Mouse (Mus musculus) thymus, postnatal 10 days (tissue): ENCODE data around the gene Sparc.

ENCODE experiments used
- DNase-seq, 2 experiments: peaks; one replicate each; pipeline ENCODE4 v3.0.0; 2021; ENCODE audit warnings: low spot score in 2 of 2

Sparc gene

DNA sequence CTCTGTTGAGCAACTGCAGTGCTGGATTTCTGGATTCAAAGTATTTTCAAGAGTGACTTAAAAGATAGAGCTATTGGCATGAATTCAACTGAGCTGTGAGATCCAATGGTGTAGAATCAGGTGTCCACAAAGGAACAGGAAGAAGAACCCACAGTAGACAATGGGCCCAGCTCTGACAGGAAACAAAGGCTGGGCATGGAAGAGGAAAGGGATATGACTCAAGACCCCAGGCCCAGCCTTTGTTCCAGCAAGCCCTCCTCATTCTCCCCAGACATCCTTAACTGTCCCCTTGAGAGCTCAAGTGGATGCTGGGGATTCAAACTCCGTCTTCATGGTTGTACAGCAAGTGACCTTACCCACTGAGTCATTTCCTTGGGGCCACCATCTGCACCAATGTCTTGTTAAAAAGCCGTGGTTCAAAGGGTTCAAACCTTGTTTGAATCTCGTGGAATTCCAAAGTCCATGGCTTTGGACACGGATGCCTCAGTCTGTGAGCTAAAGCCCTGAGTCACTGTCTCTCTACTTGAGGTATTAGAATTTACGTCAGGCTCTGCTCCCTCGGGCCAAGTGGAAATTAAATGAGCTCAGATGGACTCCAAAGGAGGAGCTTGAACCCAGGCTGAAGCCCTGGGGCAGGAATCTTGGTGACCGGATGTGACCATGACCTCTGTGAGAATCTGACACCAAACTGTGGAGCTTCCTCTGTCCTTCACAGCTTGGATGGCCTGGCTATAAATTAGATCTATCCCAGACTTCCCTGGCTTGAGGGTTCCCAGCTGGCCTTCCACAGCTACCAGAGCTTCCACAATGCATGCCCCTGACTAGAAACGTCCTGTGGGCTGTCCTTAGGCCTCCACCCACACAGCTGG is 17.1 kb downstream of the Sparc start:
- no peak for DNase-seq

DNA sequence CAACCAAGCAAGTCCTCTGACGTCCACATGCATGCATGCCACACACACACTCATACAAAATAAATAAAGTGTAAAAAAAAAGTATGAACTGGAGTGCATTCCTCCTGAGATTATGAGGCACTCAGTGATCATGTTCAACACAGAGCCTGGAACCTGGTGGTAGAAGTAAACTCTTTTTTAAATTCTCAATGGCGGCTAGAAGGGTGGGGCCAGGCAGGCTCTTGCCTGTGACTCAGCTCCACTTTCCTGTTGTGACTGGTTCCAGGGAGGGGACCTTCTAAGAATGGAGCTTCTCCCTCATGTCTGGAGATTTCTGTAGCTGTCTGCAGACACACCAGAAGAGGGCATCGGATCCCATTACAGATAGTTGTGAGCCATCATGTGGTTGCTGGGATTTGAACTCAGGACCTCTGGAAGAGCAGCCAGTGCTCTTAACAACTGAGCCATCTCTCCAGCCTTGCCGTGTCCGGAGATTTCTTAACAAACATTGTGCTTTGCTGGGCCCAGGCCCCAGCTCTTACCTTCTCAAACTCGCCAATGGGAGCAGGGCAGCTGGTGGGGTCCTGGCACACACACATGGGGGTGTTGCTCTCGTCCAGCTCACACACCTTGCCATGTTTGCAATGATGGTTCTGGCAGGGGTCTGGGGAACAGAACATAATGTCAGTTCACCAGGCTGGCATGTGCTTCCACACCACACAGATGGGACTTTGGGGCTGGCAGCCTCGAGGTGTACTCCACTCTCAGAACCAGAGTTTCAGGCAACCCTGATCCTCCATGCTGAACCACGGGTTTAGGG is 18.1 kb downstream of the Sparc start:
- no peak for DNase-seq

DNA sequence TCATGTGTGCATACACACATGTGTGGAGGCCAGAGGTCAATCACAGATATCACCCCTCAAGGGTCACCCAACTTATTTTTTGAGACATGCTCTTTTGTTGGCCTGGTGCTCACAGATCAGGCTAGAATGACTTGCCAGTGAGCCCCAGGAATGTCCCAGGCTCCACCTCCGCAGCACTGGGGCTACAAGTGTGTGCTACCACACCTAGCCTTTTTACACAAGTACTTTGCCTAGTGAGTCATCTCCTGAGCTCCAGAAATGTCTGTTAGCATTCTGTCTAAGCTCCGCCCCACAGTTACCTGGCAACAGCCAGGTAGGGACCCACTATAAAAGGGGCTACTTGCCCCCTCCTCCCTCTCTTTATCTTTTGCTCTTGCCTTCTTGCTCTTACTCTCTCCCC is 22.1 kb downstream of the Sparc start:
- no peak for DNase-seq

DNA sequence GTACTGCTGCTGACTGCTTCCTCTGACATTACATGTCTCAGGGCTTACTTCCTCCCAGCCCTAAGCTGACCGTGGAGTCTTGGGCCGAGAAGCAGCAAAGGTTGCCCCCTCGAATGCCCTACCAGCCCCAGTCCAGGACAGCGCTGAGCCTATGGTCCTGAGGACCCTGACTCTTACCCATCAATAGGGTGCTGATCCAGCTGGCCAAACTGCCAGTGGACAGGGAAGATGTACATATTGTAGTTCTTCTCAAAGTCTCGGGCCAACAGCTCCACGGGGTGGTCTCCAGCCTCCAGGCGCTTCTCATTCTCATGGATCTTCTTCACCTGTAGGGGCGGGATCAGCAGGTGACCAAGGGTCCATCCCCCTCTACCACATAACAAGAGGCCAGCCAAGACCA is 24.6 kb downstream of the Sparc start:
- DNase-seq: no peak

DNA sequence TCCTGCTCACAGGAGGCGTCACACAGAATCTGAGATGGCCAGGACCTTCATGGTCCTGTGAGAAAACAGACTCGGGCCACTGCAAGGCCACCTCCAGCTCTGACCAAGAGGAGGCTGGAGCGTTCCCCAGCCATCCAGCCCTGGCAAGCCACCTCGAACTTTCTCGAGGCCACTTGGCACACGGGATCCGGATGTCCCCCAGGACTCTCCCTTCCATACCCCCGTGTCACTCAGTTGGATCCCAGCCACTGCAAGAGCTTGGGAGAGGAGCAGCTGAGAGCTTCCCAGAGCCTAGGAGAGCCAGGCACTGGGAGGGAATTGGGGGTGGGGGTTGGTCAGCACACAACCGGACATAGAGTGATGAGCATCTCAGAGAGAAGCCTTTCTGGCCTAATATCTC is 25.5 kb downstream of the Sparc start:
- no peak for DNase-seq

DNA sequence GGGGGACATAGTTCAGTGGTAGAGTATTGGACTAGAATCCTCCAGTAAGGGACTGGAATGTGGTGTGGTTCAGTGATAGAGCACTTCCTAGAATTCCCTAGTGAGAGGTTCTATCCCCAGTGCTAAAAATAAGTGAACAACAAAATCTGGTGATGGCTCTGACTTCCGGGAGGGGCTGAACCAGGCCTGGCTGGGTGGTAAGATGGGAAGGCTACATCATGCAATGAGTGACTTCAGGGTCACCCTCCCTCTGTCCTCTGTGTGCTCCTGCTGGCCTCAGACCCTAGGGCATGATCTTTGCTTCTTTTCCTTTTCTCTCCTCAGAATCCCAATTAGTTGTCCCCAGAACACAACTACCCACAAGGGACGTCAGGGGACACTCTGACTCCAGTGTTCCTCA is 25.9 kb downstream of the Sparc start:
- no peak for DNase-seq

DNA sequence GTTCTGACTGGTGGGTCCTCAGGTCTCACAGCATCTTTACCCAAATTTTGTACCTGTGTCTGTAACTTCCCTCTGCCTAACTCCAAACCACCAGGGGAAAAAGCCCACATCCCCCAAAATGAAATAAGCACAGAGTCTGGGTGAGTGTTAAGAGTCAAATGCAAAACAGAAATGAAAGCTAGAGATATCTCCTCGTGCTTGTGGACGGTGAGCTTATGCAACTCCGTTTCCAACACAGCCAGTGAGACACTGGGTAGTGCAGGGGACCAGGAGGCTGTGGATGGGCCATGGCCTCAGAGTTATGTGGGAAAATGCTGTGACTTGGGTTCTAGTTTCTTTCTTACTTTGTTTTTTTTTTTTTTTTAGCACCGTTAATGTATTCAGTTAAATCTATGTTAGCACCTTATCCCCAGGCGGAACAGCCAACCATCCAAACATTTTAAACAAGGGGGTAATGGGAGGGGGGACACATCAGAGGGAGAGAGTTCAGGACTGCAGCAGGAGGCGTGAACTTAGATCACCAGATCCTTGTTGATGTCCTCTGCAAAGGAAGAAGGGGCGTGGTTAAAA is 27.8 kb downstream of the Sparc start:
- DNase-seq: no peak

DNA sequence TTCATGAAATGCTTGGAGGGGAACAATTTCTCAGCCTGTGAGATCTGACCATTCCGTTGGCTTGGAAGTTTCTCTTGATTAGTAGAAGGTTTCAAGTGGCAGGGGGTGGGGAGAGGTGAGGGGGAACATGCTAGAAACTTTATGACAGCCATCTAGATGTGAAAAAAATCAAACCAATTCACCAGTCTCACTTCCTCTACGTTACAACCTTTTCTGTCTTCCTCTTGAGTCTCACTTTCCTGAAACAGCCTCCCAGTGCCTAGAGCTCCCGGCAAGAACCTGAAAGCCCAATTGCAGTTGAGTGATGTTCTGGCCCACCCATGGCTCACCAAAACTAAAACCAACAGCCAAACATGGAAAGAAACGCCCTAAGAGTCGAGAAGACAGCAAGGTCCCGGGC is 28.4 kb downstream of the Sparc start:
- DNase-seq: no peak

DNA sequence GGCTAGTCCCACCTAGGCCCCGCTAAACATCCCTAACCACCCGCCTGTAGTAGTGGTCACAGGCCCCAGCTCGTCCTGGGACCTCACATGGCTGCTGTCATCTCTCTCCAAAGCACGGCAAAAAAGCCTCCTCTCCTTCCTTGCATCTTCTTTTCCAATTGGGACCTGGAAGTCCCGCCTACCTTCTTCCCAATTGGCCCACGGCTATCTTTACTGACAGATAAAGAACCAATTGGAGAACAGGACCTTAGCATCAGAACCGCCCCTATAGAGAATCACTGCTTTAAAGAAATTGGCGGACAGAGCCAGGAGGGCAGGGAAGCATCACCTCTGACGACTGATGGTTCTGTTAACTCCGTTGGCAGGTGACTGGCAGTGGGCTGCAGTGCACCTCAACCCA is 30.5 kb downstream of the Sparc start:
- DNase-seq: no peak

DNA sequence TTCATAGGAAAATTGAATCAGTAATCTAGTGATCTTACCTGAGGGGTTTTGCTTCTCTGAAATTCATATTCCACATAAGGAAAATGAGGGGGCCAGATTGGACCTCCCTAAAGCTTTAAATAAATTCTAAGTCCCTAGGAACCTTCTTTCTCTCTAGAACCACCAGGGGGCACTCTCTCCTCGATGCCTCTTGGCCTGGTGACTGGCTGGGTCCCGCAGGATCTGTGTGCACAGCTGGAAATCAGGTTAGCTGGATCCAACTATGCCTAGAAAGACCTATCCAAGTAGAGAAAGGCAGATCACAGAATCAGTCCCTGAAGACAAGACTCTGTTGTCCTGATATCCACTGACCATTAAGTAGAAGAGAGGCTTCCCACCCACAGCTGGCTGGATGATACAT is 33.2 kb downstream of the Sparc start:
- peak in 1 of 2 experiments; percentile 38 for DNase-seq

DNA sequence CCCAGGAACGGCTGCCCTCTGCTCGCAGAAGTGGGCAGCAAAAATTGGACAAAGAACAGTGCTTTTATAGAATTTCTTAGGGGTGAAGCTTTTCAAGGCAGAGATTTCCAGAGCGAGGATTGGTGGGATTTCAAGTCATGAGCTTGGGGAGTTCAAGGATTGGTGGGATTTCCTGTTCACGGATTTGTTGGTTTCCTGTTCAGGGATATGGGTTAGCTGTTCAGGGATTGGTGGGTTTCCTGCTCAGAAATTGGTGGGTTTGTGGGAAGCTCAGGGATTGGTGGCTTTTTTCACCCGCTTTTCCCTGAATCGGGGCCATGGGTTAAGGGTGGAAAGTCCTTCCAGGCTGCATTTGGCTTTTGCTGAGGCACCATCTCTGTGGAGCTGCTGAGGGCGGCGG is 35.4 kb downstream of the Sparc start:
- DNase-seq: no peak

DNA sequence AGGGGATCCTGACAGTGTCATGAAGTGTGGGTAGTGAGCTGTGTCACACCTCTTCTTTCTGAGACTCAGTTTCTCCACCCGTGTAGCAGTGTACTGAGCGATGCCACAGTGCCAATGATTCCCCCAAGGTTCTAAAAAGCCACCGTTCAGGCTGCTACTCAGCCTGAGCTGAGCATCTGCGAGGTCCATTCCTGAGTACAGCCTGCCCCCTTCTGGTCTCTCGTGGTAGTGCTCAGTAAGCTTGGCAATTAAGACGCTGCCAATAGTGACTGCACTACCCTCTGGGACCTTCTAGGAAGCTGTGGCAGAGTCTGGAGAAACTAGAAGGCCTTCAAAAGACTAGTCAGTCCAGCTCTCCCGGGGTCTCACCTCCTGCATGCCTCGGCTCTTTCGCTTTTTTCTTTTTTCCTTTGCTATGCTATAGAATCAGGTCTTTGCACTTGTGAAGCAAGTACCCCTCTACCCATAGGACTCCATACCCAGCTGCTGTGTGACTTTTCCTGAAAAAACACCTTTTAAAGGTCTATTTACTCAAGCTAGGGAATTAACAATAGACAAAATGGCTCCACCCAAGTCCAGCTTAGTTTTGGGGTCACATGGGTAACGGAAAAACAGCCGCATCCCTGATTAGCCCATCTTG is 36.4 kb downstream of the Sparc start:
- DNase-seq: peak; percentile 45 to 75

DNA sequence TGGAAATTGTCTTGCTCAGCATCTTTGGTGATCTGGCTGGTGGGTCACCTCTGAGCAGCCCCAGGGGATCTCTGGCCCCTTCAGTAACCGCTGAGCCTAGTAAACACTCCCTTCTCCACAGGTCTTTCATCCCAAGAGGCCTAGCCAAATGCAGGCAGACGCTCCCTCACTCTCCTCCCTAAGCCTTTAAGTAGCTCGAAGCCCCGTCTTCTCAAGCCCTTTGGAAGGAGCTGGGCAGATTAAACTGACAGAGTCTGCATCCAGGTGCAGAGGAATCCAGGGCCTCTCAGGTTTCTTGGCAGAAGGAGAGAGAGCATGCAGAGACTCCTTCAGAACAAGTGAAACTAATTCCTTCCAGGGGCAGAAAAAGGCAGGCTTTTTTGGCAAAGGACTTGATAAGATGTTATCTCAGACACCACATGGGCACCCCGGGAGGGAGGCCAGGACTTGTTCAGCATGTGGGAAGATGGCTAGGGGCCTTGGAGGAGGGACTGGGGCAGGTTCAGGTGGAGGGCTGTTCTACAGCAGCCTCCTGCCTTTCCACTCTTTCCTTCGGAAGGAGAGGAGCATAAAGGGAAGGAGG is 39.4 kb downstream of the Sparc start:
- DNase-seq: no peak

DNA sequence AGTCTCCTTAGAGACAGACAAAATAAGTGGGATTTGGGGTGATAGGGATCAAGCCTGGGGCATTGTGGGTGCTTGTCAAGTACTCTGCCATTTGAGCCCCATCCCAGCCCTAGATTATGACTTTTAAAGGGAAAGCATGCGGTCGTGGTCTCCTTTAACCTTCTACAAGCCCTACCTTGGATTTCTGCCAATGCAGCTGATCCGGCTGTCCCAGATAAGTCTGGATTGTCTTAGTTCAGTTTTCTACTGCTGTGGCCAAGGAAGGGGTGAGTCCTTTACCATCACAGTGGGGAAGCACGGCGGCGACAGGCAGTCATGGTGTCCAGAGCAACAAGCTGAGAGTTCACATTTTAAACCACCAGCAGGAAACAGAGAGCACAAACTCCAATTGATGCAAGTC is 42.1 kb downstream of the Sparc start:
- DNase-seq: no peak

DNA sequence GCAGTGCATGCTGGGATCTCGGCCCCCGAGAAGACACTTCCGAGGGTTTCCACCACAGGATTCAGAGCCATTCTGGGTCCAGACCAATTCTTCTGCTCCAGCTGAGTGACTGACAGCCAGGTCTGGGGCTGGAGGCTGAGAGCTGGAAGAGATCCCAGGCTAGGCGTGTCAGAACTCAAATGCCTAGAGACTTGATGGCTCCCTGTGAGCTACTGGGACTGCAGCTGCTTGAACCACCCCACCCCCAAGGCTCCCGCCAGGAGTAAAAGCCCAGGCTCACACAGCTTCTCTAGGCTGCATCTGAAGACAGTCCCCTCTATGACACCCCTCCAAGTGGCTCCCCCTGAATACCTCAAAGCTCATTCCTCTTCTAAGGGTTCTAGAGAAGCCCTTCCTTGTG is 44.6 kb downstream of the Sparc start:
- no peak for DNase-seq

DNA sequence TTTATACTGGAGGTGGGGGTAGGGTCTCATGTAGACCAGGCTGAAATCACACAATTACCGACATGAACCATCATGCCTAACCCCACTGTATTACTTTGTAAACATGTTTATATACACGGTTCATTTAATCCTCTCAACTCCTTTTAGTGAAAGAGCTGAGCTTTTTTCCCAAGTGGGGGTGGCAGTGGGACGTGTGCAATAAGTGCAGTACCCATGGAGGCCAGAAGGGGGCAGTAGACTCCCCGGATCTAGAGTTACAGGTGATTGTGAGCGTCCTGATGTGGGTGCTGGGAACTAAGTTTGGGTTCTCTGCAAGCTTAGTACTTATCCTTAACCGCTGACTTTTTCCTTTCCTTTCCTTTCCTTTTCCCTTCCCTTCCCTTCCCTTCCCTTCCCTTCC is 49.1 kb downstream of the Sparc start:
- peak in 1 of 2 experiments; percentile 16 for DNase-seq

DNA sequence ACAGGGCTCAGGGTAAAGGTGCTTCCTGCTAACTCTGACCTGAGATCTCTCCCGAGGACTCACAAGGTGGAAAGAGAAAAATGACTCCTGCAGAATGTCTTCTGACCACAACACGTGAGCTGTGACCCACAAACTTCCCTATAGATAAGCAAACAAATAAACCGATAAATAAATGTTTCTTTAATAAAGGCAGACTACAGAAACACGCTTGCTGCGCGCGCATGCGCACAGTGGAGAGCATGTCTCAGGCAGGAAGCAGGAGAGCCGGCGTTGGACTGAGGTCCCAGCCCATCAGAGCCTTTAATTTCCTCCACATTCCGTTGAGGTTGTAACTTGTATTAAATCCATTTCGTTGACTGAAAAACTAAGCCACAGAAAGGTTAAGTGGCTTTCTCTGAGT is 49.6 kb downstream of the Sparc start:
- no peak for DNase-seq

DNA sequence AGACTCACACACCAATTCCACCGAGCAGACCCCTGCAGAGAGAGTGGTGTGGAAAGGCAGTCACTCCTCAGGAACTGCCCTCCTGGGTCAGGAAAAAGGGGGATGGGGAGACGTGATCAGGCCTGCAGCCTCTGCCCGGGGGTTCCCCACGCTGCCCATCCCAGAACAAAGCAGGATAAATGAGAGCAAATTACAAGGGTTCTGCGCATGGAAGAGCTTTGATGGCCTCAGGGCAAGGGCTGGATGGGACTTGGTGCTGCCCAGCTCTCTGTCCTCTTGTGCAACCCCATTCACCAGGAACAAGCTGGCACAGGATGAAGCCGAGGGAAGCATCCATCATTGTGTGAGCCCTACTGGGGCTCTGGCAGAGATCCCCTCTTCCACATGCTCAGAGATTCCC is 51.0 kb downstream of the Sparc start:
- DNase-seq: no peak

DNA sequence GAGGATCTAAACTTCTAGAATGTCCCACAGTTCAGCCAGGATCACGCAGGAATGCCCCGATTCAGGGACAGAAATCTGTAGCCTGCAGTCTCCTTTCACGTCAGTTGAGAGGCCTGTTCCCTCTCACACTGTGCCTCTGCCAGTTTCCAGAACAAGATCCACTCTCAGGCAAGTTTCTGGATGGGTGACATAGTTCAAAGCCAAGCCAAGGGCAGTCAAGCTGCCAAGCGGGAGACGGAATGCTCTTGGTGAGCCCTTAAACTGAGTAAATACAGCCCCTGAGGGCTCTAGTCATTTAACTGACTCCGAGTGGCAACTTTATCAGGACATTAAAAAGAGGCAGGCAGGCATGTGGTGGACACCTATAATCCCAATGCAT is 53.9 kb downstream of the Sparc start:
- no peak for DNase-seq

DNA sequence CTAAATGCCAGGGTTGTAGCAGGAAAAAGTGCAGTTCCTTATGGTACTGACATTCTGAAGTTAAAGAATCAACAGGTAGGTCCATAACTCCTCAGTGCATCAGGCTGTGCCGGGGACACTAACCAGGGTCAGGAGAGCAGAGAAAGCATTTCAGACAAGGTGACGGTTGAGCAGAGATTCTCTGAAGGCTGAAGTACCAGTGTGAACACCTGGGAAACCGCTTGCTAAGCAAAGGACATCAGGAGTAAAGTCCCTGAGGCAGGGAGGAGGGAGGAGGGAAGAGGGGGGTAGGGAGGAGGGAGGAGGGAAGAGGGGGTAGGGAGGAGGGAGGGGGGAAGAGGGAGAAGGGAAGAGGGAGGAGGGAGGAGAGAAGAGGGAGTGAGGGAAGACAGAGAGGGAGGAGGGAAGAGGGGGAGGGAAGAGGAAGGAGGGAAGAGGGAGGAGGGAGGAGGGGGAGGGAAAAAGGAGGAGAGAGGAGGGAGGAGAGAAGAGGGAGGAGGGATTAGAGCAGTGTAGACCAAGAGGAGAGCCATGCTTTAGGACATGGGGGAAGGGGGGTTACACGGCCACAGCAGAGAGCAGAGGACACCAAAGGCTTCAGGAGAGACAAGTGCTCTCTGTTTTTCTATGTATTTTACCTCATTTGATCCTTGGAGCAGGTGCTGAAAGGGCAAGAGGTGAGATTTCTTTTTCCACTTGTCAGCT is 54.4 kb downstream of the Sparc start:
- DNase-seq: no peak

DNA sequence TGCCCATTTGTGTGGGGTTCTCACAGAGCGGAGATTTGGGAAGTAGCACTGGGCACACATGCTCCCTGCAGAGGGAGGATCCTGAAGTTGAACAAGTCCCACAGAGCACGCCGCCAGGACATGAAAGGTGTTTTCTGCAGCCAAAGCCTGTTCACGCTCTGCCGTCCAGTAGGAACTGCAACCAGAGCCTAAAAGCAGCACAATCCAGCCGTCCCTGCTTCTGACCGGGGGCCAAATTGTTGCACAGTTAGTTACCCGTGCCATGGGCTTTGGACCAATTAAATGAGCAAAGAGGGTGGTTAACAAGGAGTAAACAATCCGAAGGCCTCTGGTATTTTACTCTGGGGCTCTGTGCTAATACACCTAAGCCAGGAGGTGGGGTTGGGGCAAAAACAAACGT is 55.2 kb downstream of the Sparc start:
- DNase-seq: no peak
